Mouse (Mus musculus): ENCODE results near the gene Secisbp2l. TPM values are rescaled to one million over a fixed set of nuclear protein-coding genes. Genes with fewer than 3 reads are reported as not detected.

The Secisbp2l gene
- total RNA-seq, 2 experiments from 2014 or later: 103 to 107 TPM

DNA sequence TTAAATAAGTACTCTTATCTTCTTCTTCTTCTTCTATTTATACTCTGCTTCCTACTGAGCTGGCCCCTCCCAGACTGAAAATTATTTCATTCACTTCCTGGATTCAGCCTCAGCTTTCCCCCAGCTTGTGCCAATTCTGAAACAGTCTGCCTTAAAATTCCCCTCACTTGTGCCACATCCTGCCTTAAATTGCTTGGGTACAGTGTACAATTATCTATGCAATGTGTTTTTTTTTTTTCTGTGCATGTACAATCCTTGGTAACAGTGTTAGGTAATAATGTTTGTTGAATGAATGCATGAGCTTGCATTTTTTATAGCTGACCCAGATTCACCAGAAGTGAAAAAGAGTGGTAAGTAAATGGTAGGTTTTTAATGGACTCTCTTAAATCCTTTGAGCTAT, 5.7 kb upstream of the Secisbp2l start:
- no peak for DNase-seq (ENCODE audit: low spot score in 2 of 2)
- intact Hi-C loops (cut with DNase I): no loop called here

- intact Hi-C loops (cut with DNase I): no loop called here
- DNase-seq (ENCODE audit: low spot score in 2 of 2): no peak
These were observed 2.4 kb upstream of the Secisbp2l start for GRCm38 (mm10) chr2:125785021-125785420.

GRCm38 (mm10) chr2:125784392-125784791, 1.7 kb upstream of the Secisbp2l start:
- intact Hi-C loops (cut with DNase I): loop anchor here (5.0 kb wide), 2 partner anchors 43 to 112 kb away; partner anchors contain the start of gene Eid1

GRCm38 (mm10) chr2:125783868-125784267, 1.2 kb upstream of the Secisbp2l start:
- DNase-seq (ENCODE audit: low spot score in 2 of 2): no peak
- intact Hi-C loops (cut with DNase I): loop anchor here (2.0 to 5.0 kb wide), 3 partner anchors 43 to 112 kb away; partner anchors contain the start of genes Cops2, Eid1 and Galk2

More at GRCm38 (mm10) chr2:125784392-125784791, 1.7 kb upstream of the Secisbp2l start:
- no peak for DNase-seq (ENCODE audit: low spot score in 2 of 2)

DNA sequence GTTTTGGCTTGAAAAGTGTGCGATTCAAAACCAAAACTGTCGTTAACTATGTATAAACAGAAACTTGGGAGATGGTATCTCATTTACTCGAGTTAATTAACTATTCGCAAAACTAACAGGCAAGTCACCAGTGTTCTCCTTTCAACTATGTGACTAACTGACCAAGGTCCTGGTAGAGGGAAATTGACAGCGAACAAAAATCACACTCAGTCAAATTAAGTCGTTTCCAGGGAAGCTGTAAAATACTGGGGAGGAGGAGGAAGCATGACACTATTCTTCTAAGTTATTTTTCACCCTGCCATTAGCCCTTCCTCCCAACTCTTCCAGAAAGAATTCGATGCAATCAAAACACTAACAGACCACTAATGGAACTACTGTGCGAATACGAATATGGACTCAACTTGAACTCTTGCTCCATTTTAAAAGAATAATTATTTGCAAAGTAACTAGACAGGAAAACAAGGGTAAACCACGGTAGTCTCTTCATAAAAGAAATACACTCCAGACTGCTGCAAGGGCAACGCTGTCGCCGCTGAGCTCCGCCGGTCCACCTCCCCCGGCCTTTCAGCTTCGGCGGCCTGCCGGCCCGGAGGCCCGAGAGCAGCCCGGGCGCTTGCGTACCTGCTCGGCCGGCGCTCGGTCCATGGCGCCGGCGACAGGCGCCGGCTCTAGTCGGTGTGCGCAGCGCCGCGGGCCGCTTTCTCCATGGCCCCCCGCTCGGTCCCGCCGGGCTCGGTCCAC, 522 bp downstream of the Secisbp2l start:
- intact Hi-C loops (cut with DNase I): loop anchor here (2.0 to 5.0 kb wide), 3 partner anchors 45 to 110 kb away; partner anchors contain the start of genes Cops2, Eid1 and Galk2
- DNase-seq (ENCODE audit: low spot score in 2 of 2): no peak

GRCm38 (mm10) chr2:125781006-125781405, 1.7 kb downstream of the Secisbp2l start:
- intact Hi-C loops (cut with DNase I): loop anchor here (5.0 kb wide), 2 partner anchors 46 to 109 kb away; partner anchors contain the start of gene Eid1
- DNase-seq (ENCODE audit: low spot score in 2 of 2): no peak

- no peak for DNase-seq (ENCODE audit: low spot score in 2 of 2)
- intact Hi-C loops (cut with DNase I): no loop called here
These were observed 4.3 kb downstream of the Secisbp2l start for GRCm38 (mm10) chr2:125778380-125778779.

- DNase-seq (ENCODE audit: low spot score in 2 of 2): no peak
- intact Hi-C loops (cut with DNase I): no loop called here
These were observed 5.7 kb downstream of the Secisbp2l start for GRCm38 (mm10) chr2:125777018-125777417.

GRCm38 (mm10) chr2:125775661-125776060, 7.0 kb downstream of the Secisbp2l start:
- intact Hi-C loops (cut with DNase I): no loop called here
- no peak for DNase-seq (ENCODE audit: low spot score in 2 of 2)

DNA sequence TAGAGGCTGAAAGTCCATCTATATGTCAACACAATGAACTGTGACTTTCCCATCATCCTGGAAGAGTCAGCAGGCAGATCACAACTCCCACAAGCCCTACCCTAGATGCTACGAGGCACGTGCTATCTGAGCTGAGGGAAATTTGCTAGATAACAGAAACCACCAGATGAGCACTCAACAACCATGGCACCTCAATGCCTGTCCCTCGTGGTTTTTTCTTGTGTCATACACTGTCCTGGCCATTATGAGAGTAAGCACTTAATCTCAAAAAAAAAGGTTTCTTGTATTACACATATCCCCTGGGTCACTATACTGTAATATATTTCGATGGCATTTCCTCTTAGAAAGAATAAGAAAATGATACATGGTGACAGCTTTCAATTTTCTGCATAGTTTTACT, 7.8 kb downstream of the Secisbp2l start:
- intact Hi-C loops (cut with DNase I): no loop called here
- DNase-seq (ENCODE audit: low spot score in 2 of 2): no peak

DNA sequence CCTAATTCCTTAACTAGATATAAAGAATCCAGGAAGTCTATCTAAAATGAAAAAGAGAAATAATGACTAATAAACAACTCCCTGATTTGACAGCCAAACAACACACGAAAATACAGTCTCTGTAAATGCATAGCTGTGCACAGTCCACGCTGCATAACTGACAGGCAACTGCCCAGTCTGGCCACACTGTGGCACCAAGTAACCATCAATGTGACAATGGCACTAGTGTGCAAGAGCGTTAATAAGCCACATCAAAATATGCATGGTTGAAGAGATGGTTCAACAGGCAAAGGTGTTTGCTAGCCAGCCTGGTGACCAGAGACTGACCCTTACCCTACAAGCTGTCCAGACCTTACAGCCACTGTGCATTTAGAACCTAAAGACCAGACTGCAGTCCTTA, 17.6 kb downstream of the Secisbp2l start:
- intact Hi-C loops (cut with DNase I): loop anchor here (5.0 kb wide), 1 partner anchor 67 kb away; no protein-coding TSS in a partner anchor
- no peak for DNase-seq (ENCODE audit: low spot score in 2 of 2)

GRCm38 (mm10) chr2:125764531-125764930, 18.1 kb downstream of the Secisbp2l start:
- intact Hi-C loops (cut with DNase I): no loop called here
- no peak for DNase-seq (ENCODE audit: low spot score in 2 of 2)

- intact Hi-C loops (cut with DNase I): no loop called here
- no peak for DNase-seq (ENCODE audit: low spot score in 2 of 2)
These were observed 33.3 kb downstream of the Secisbp2l start for GRCm38 (mm10) chr2:125749330-125749729.

GRCm38 (mm10) chr2:125739338-125739737, 43.3 kb downstream of the Secisbp2l start:
- DNase-seq (ENCODE audit: low spot score in 2 of 2): no peak
- intact Hi-C loops (cut with DNase I): no loop called here

GRCm38 (mm10) chr2:125738718-125739117, 44.0 kb downstream of the Secisbp2l start:
- intact Hi-C loops (cut with DNase I): no loop called here
- no peak for DNase-seq (ENCODE audit: low spot score in 2 of 2)

DNA sequence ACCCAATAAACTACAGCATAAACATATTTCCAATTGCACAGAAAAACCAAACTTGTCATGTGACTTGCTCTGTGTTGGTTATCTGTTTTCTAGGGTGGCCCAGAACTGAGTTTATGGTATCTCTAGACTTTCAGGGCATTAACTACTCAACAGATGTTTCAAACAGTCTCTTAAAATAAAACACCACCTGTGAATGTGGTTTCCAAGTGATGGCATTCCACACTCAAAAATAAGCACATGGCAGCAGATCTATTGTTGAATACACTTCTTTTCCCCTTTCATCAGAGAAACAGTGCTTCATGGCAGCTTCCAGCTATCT, 46.7 kb downstream of the Secisbp2l start:
- intact Hi-C loops (cut with DNase I): no loop called here

DNA sequence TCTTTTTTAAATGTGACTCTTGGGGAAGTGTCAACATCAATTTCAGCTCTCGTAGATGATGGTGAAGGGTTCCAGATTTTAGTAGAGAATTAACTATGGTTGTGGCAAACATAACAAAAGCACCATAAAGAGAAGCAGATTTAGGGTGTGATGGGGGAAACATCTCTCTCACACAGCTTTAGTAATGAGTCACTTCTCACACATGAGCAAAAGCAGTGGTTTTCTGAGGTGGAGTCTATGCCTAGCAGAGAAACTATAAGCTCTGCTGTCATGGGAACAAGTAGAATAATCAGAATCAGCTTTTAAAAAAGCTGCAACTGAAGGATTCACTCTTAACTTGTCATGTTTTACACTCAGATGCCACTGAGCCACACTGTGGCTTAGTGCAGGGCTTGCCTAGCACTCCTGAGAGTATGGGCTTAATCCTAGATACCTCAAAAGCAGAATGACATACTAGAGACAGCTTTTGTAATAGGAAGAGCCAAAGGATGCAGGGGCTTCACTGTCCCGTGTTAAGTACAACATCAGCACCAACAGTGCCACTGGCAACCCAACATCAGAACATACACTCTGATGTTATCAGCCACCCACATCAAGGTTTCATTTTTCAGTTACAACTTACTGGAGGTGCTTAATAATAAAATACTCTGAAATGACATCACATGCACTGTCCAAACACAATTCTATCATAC, 47.2 kb downstream of the Secisbp2l start:
- intact Hi-C loops (cut with DNase I): no loop called here

More for the DNA sequence above, 46.7 kb downstream of the Secisbp2l start:
- no peak for DNase-seq (ENCODE audit: low spot score in 2 of 2)

GRCm38 (mm10) chr2:125734741-125735140, 47.9 kb downstream of the Secisbp2l start:
- intact Hi-C loops (cut with DNase I): loop anchor here (5.0 kb wide), 1 partner anchor 472 kb away; no protein-coding TSS in a partner anchor
- no peak for DNase-seq (ENCODE audit: low spot score in 2 of 2)

More for the DNA sequence above, 47.2 kb downstream of the Secisbp2l start:
- no peak for DNase-seq (ENCODE audit: low spot score in 2 of 2)

DNA sequence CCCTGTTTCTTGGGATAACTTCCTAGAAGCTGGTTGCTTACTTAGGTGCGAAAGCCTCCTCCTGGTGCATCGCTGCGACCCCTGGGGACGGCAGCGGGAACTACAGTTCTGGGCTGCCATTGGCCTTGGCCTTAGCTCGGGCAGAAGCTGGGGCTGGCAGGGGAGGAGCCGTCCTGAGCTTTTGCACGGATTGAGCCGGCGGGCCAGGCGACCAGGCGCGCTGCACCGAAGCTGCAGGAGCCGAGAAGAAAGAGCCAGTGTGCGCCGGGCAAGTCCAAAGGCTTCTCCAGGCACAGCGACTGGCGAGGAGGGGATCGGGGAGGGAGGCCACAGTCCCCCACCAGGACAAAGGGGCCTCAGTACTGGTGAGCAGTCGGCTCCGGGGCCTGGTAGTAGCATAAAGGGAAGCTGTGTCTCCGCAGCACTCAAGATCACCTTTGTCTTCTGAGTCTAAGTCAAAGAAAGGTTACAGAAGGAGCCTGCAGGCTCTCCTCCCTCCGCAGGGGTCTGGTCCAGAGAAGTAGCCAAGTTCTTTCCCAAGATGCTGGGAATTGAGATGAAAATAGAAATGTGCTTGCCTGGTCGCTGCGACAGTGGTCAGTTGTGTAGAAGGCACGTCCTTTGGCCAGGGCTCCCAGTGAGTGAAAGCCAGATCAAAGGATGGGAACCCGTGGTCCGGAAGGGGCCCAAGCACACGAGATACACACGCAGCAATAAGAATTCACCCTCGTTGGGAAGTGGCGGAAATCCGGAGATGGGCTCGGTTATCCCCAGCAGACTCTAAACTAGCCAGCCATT, 50.7 kb downstream of the Secisbp2l start:
- intact Hi-C loops (cut with DNase I): loop anchor here (2.0 to 5.0 kb wide), 2 partner anchors 71 to 470 kb away; no protein-coding TSS in a partner anchor
- DNase-seq (ENCODE audit: low spot score in 2 of 2): peak; percentile 89 to 90

All from left cerebral cortex, postnatal 36 days (tissue).